Mouse (Mus musculus) hindlimb bud, embryonic 11.5 days (tissue): ENCODE results near the gene Lsm14b.

Source experiments
- DNase-seq: peaks from one replicate; pipeline ENCODE4 v3.0.0-alpha.2; 2012; ENCODE audit warnings: low read depth, low spot score; ENCODE audit errors: extremely low spot score

Gene Lsm14b

DNA sequence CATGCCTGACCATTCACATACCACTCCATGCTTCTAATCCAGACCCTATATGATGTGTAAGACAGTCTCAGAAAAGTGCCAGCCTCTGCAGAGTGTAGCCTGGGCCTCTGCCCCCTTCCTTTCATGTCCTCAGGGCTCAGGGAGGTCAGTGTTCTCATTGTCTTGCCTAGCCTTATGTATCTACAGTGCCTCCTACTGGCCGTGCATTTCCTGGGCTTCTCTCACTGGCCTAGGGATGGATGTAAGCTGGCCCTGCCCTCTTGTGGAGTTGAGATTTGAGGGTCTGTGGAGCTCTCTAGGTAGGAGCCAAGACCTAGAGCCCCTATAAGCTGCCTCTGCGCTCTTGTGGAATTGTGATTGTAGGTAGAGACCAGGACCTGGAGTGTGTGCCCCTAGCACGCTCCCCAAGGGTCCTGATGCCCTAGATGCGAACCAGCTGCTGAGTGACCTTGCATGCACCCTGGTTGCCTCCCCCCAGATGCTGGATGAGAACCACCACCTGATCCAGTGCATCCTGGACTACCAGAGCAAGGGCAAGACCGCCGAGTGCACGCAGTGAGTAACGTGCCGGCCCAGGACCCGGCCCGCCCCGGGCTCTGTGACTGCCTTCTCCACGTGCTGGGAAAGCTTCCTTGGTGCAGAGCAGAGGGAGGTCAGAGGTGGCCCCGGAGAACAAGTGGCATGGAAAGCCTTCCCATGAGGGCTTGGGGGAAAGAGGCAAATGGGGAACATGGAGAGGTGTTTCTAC, 27.4 kb downstream of the Lsm14b start:
- no peak for DNase-seq

DNA sequence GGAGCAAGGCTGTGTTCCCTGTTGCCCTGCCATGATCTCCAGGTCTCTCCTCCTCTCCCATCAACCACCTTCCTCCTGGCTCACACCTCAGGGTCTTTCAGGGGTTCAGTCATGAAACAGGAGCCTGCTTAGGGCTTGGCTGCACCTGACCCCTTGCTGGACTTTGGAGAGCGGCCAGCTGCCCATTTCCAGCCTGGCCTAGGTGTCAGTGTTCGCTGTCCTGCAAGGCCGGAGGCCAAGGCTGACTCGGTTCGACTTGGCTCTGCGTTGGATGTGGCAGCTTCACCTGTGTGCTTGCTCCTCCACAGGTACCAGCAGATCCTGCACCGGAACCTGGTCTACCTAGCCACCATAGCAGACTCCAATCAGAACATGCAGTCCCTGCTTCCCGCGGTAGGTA, 28.2 kb downstream of the Lsm14b start:
- DNase-seq: no peak

DNA sequence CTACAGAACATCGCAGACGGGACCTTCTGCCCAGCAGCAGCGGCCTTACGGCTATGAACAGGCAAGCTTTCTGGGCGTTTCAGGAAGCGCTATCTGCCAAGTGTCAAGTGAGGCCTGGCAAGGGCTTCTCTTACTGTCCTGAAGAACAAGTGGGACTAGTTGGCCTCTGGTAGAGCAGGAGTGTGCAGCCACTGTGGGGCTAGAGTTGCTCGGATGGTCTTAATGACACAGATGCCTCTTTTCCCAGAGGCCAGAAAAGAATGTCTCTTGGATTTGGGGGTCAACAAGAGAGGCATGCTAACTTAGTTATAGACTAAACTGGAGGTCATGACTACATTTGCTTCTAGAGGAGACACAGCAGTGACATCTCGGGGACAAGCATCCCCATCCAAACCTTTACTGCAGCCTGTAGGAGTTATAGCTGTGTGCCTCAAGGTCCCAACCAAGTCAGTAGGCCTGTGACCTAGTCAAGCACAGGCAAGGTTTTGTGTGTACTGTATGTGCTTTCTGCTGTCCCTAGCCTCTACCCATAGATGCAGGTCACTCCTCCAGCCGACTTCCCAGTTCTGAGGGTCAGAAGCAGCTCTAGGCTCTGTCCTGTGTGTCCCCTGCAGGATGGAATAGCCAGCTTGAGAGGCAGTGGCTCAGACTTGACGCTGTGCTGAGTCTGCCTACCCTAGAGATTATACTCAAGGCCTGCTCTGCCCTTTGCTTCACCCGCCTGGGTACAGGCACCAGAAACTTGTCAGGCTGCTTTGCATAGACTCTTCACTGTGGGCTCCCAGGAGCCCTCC, 38.7 kb downstream of the Lsm14b start:
- no peak for DNase-seq

DNA sequence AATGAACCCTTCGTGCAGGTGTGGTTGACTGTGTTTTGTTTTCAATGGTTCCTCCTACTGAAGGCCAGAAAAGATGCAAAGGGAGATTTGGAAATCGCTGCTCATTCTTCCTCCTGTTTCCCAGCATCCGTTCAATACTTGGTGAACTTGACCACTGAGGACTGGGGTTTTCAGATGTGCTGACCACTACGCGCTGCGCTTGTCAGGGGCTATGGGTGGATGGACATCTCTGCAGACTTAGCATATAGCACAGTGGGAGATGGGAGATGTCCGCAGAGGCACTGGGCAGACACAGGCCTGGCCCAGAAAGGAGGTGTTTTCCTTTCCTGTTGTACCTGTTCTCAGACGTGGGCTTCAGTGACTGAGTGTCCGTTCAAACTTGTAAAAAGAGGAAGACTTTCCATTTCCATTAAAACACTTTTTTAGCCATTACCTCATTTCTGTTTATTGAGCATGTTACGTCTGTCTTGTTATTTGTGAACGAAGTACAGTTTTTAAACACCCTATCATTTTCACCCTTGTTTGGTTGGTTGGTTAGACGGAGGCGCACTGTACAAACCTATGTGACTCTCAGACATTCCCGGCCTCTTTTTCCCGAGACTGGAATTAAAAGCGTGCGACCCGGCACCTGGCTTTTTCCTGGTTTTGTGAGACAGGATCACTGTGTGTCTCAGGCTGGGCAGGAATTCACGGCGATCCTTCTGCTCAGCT, 45.1 kb downstream of the Lsm14b start:
- DNase-seq: no peak

DNA sequence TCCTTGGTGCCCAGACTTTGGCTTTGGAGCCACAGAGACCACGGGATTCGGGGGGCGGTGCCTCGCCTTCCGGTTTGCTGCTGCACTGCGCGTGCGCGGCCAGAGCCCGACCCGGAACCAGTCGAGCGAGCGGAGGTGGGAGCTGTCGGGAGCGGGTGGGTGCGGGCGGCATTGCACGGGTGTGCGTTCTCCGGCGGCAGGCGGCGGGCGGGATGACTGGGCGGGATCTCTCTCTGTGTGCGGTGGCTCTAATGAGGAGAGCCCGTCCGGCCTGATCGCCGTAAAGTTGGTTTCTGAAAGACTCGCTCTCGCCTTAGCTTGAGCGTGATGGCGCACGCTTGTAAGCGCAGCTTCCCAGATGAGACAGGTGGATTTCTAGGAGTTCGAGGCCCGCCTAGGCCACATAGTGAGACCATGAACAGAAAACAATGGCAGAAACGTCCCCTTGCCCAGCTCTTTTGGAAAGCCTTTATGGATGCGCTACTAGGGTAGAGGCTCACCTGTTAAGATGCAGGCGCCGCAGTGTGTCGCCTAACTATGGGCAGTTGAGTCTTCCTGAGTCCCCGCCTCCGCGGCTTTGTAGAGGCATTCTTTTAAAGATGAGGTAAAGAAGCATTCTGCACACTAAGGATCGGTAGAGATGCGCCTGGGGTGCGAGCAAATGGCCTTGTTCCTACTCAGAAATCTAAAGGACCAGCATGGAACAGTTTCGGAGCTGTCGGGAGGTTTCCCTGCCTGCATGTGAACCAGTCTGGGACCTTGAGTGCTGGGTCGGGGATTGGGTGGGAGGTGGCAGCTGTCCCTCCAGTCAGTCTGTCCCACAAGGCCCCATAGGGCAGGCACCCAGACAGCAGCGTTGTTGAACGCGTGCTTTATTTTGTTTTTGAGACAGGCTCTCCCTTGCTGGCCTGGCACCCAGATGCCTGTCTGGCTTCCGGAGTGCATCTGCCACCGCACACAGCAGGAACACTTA, 46.0 kb downstream of the Lsm14b start, which contains the start of gene Mtg2:
TSS of gene Mtg2 (plus strand) at position 108 of the 973 bp plus-strand sequence.
- DNase-seq: peak; percentile 54

DNA sequence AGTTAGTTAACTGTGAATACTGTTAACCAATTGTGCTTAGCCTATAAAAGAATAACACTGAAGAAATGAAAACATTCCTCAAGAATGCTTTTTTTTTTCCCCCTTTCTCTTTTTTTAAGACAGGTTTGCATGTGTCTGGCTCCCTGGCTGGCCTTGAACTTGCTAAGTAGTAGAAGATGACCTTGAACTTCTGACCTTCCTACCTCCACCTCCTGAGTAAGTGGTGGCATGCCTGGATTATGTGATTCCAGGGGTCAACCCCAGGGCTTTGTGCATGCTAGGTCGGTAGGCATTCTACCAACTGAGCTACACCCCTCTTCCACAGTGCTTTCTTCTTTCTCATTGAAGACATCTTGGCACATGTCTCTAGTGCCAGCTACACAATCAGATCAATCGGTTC, 46.9 kb downstream of the Lsm14b start:
- no peak for DNase-seq

DNA sequence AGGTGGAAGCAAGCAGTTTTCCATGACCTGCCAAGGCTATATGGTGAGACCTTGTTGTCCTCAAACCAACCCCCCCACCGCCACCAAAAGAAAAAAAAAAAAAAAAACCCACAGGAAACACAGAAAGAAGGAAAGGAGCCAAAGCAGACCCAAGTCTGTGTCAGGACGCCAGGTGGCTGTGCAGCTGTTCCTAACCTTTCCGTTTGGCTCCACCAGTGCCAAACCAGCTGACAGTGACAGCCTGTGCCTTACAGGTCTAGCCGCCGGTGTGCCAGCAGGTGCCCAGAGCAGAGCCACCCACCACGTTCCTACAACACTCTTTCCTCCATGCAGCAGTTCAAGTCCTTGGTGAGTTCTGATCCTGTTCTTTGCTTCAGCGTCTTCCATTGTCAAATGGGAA, 48.1 kb downstream of the Lsm14b start:
- DNase-seq: no peak

DNA sequence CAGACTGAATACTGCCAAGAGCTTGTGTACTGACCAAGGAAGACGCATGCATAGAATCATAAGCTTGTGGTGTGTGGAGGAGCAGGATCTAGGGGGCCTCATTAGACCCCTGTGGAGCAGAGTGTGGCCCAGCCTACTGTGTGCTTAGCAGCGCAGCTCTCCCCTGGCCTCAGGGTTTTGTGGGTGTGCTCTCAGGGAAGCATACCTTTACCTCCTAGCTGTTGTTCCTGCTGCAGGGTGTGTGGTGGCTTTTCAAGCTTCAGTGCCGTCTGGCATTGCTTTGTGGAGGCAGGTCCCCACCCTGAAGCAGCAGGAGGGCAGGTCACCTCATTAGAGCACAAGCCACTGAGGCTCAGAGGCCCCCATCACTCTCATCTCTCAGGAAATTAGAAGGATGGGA, 52.8 kb downstream of the Lsm14b start:
- no peak for DNase-seq

DNA sequence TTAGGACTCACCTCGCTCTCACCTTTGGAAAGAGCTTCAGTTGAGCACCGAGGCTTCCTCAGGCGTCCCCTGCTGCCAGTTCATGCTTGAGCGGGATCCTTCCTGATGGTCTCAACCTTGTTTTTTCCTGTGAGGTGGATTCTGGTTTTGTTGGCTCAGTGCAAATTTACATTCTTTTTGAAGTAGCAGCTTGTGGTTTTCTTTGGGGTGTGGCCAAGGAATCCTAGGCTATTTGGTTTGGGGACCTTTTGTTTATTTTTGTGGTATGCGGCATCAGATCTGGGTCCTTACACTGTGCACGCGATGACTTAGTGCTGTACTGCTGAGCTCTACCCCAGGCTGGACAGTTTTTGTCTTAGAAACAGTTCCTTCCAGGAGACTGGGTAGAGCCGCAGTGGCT, 55.9 kb downstream of the Lsm14b start:
- no peak for DNase-seq

DNA sequence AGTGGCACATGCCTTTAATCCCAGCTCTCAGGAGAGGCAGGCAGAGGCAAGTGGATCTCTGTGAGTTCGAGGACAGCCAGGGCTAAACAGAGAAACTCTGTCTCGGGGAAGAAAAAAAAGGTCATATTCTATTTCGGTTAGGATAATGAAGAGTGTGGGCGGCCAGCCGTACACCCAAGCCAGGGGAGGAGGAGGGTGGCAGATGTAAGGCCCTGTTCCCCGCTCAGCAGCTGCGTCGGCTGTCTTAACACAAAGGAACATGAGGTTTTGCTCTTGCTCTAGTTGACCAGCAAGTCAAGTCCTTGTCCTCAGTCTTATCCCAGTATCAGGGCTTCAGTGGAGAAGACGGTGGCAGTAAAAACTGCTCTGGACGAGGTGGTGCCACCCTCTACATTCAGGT, 58.3 kb downstream of the Lsm14b start:
- DNase-seq: no peak

DNA sequence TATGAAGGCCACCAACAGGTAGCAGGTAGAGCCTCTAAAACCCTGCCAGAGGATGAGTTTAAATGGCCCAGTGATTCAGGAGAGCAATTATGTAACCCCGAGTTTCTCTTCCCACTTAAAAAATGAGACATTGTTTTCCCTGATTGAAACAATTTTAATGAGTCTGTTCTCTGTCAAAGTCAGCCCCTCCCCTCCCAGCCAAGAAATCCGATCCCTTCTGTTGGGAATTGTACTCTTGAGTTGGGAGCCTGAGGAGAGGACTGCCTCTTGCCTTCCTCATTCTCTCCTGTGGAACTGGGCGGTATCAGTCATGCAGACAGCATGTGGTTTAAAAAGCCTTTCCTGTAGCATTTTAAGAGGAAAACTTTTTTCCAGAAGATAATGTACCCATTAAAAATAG, 59.8 kb downstream of the Lsm14b start:
- DNase-seq: no peak
